Comparison of ENCODE assay signal across 8 mouse cellular contexts in the genomic region with DNA sequence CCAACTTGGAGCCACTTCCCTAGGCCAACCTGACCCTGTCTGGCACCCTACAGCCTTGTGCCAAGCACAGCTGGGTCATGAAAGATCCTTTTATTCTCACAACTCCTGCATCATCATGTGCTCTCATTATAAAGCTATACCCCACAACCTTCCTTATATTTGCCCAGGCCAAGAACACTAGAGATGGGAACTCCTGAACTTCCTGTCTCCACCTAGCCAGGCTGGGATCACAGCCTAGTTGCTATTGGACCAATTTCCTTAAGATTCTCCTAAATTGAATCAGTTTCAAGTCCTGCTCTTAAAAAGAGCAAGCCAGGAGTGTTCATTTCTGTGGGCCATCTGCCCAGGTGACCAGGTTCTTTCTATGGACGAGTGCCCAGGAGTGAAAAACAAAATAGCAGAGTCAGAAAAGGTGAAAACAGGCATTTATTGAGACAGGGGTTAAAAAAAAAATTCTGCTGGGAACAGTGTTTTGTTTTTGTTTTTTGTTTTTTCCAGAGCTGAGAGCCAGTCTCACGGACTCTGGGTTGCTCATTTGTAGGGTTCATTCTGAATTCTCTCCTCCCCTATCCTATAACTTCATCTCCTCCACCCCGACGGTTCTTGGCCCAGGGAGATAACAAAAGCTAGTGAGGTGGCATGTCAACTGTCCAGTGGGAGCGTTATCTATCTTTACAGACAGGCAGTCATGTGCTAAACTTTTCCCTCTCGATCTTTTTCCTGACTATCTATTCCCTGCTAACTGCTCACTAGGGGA. TPM values are rescaled to one million over a fixed set of nuclear protein-coding genes. Genes with fewer than 3 reads are reported as not detected.
DNase-seq lines count a peak whose midpoint lies in the region; ATAC-seq and TF ChIP-seq lines count a peak whose summit lies in the region.

No protein-coding gene starts in this region.

- no peak for DNase-seq in heart, adult 11 months
- peak; percentile 89 for DNase-seq in MEL (ENCODE audit: low read depth, low spot score)
- DNase-seq in liver, embryonic 11.5 days (ENCODE audit: low spot score): no peak
- no peak for DNase-seq in layer of hippocampus, postnatal 14 days (ENCODE audit: low spot score in 2 of 2)
- DNase-seq in frontal cortex, postnatal 36 days (ENCODE audit: low spot score in 2 of 2): no peak

- no peak for TF ChIP-seq CTCF in MEL (IDR thresholded peaks at IDR 0.05 in 2 of 3, conservative IDR thresholded peaks at IDR 0.05 in 1 of 3; ENCODE audit: control insufficient read depth in 1 of 3, insufficient read depth in 1 of 3, low read depth in 2 of 3, low read length in 3 of 3, poor library complexity in 1 of 3, severe bottlenecking in 1 of 3)

- no peaks in the 10 kb centered on the region for H3K27me3 ChIP-seq in heart, embryonic 15.5 days
- H3K27me3 ChIP-seq in MEL (ENCODE audit: control insufficient read depth in 1 of 2, insufficient read depth in 2 of 2, low read length in 2 of 2): no peaks in the 10 kb centered on the region
- H3K27me3 ChIP-seq in forebrain, embryonic 12.5 days: no peaks in the 10 kb centered on the region
- no peaks in the 10 kb centered on the region for H3K27me3 ChIP-seq in liver, embryonic 11.5 days (replicated peaks; ENCODE audit: control insufficient read depth, insufficient read depth, low read length)
- no peaks in the 10 kb centered on the region for H3K27me3 ChIP-seq in stomach, embryonic 16.5 days (ENCODE audit: control insufficient read depth, insufficient read depth, low read length)

- no peak; a peak in 1 of 4 replicates for TF ChIP-seq POLR2A in MEL (IDR thresholded peaks at IDR 0.05; ENCODE audit: control insufficient read depth in 1 of 2, insufficient read depth in 1 of 2, low read depth in 1 of 2, low read length in 2 of 2, poor library complexity in 1 of 2)

- H3K9ac ChIP-seq in heart, embryonic 15.5 days: peak overlapping the region; percentile 74
- H3K9ac ChIP-seq in MEL (ENCODE audit: control insufficient read depth, low read depth, low read length, poor library complexity, severe bottlenecking): peak overlapping the region; percentile 90
- peak overlapping the region; percentile 93 for H3K9ac ChIP-seq in forebrain, embryonic 12.5 days
- peak overlapping the region; percentile 90 for H3K9ac ChIP-seq in liver, embryonic 11.5 days (ENCODE audit: low read depth, low read length)
- peak overlapping the region; percentile 93 for H3K9ac ChIP-seq in stomach, embryonic 16.5 days (ENCODE audit: low read length)

- 8% methylated on average over 6 of the region's 6 CpGs for WGBS in heart, embryonic 15.5 days
- 14% methylated on average over 6 of the region's 6 CpGs for WGBS in forebrain, embryonic 12.5 days
- WGBS in liver, embryonic 11.5 days: 7% methylated on average over 6 of the region's 6 CpGs
- 8% methylated on average over 6 of the region's 6 CpGs for WGBS in stomach, embryonic 16.5 days

- TF ChIP-seq RAD21 in MEL (IDR thresholded peaks at IDR 0.05; ENCODE audit: low read depth, low read length): no peak

- no peaks in the 10 kb centered on the region for H3K36me3 ChIP-seq in heart, embryonic 15.5 days
- H3K36me3 ChIP-seq in MEL (ENCODE audit: control insufficient read depth in 1 of 2, insufficient read depth in 2 of 2, low read length in 2 of 2): peaks cover 0 to 44% of the 10 kb centered on the region in 2 experiments; a peak in 2 of 4 replicates
- H3K36me3 ChIP-seq in forebrain, embryonic 12.5 days (replicated peaks): no peaks in the 10 kb centered on the region
- no peaks in the 10 kb centered on the region for H3K36me3 ChIP-seq in liver, embryonic 11.5 days (ENCODE audit: control insufficient read depth, insufficient read depth, low read length)
- no peaks in the 10 kb centered on the region for H3K36me3 ChIP-seq in stomach, embryonic 16.5 days (ENCODE audit: control insufficient read depth, insufficient read depth, low read length)

- no peaks in the 10 kb centered on the region for H3K9me3 ChIP-seq in heart, embryonic 15.5 days (replicated peaks)
- H3K9me3 ChIP-seq in MEL (replicated peaks; ENCODE audit: insufficient read depth, low read length): no peaks in the 10 kb centered on the region
- no peaks in the 10 kb centered on the region for H3K9me3 ChIP-seq in forebrain, embryonic 12.5 days
- H3K9me3 ChIP-seq in liver, embryonic 11.5 days (ENCODE audit: control insufficient read depth, low read length): no peaks in the 10 kb centered on the region
- H3K9me3 ChIP-seq in stomach, embryonic 16.5 days (replicated peaks; ENCODE audit: control insufficient read depth, low read length): no peaks in the 10 kb centered on the region

- H3K4me1 ChIP-seq in heart, embryonic 15.5 days (replicated peaks): peaks cover 25% of the 10 kb centered on the region
- H3K4me1 ChIP-seq in MEL (ENCODE audit: control insufficient read depth in 1 of 2, insufficient read depth in 2 of 2, low read length in 2 of 2): peaks cover 27 to 41% of the 10 kb centered on the region in 2 experiments
- peaks cover 19% of the 10 kb centered on the region for H3K4me1 ChIP-seq in forebrain, embryonic 12.5 days
- H3K4me1 ChIP-seq in liver, embryonic 11.5 days (replicated peaks; ENCODE audit: control insufficient read depth, insufficient read depth, low read length): peaks cover 36% of the 10 kb centered on the region
- H3K4me1 ChIP-seq in stomach, embryonic 16.5 days (ENCODE audit: control insufficient read depth, insufficient read depth, low read length): peaks cover 21% of the 10 kb centered on the region

- peaks cover 40% of the 10 kb centered on the region for H3K79me2 ChIP-seq in MEL (ENCODE audit: control insufficient read depth, insufficient read depth, low read length, poor library complexity)

- no peak for ATAC-seq in heart, embryonic 15.5 days (replicated peaks; ENCODE audit: insufficient number of reproducible peaks, insufficient read depth, low FRiP score, low read depth)
- no peak for ATAC-seq in forebrain, embryonic 12.5 days (ENCODE audit: low FRiP score)
- peak; percentile 85 for ATAC-seq in liver, embryonic 11.5 days (replicated peaks; ENCODE audit: low FRiP score)
- ATAC-seq in stomach, embryonic 16.5 days (ENCODE audit: insufficient read depth, low FRiP score): peak; percentile 27

- H3K4me3 ChIP-seq in heart, embryonic 15.5 days: peak overlapping the region; percentile 71
- peak overlapping the region; percentile 71 to 78 for H3K4me3 ChIP-seq in MEL (ENCODE audit: control insufficient read depth in 1 of 2, insufficient read depth in 1 of 2, low read depth in 2 of 2, low read length in 2 of 2)
- H3K4me3 ChIP-seq in forebrain, embryonic 12.5 days (replicated peaks): peak overlapping the region; percentile 93
- peak overlapping the region; percentile 89 for H3K4me3 ChIP-seq in liver, embryonic 11.5 days (ENCODE audit: low read depth, low read length)
- H3K4me3 ChIP-seq in stomach, embryonic 16.5 days (replicated peaks; ENCODE audit: low read length): peak overlapping the region; percentile 93

- H3K4me2 ChIP-seq in heart, embryonic 15.5 days: peak overlapping the region; percentile 76
- peak overlapping the region; percentile 65 for H3K4me2 ChIP-seq in forebrain, embryonic 12.5 days
- peak overlapping the region; percentile 79 for H3K4me2 ChIP-seq in liver, embryonic 11.5 days
- peak overlapping the region; percentile 80 for H3K4me2 ChIP-seq in stomach, embryonic 16.5 days (ENCODE audit: low read depth, low read length)

- peak overlapping the region; percentile 96 for H3K27ac ChIP-seq in heart, embryonic 15.5 days
- H3K27ac ChIP-seq in MEL (ENCODE audit: control insufficient read depth, low read depth, low read length): peak overlapping the region; percentile 99
- peak overlapping the region; percentile 87 for H3K27ac ChIP-seq in forebrain, embryonic 12.5 days
- peak overlapping the region; percentile 100 for H3K27ac ChIP-seq in liver, embryonic 11.5 days (ENCODE audit: low read depth, low read length)
- peak overlapping the region; percentile 96 for H3K27ac ChIP-seq in stomach, embryonic 16.5 days (ENCODE audit: low read length)

- peak; percentile 96 to 97 for TF ChIP-seq EP300 in MEL (IDR thresholded peaks at IDR 0.05; ENCODE audit: low read depth in 1 of 2, low read length in 2 of 2)

TF ChIP-seq in MEL, 35 proteins besides CTCF, POLR2A, EP300 and RAD21 (continues in another document):
- TF ChIP-seq HCFC1 (IDR thresholded peaks at IDR 0.05; ENCODE audit: low read depth, low read length): no peak
- no peak; the same call in 1 of the 2 replicates for TF ChIP-seq ELF1 (IDR thresholded peaks at IDR 0.05; ENCODE audit: low read depth, low read length)

RNA-seq across cellular contexts. Expression of gene Rabgef1, which starts 0.8 kb away (rescaled TPM):
- 19.3 and 19.9 TPM in 2 replicates for polyA plus RNA-seq in heart, embryonic 15.5 days (2015; fragmentation: Nextera tagmentation; extraction: Ambion mirVana)
- total RNA-seq in MEL (2012; rRNA removed): 24.3 and 25.8 TPM in 2 replicates
- polyA plus RNA-seq in MEL (2012; ENCODE audit: insufficient read depth in 1 of 2, insufficient read length in 2 of 2, low read depth in 1 of 2, low replicate concordance in 2 of 2, missing spikeins in 1 of 2): 10 to 100 TPM in 1 of 2 experiments, not detected in 1; 35.1 TPM
- polyA plus RNA-seq in forebrain, embryonic 12.5 days (2016; fragmentation: Nextera tagmentation; extraction: Ambion mirVana): 30.7 and 31.5 TPM in 2 replicates
- 39.6 and 41.1 TPM in 2 replicates for polyA plus RNA-seq in liver, embryonic 11.5 days (2014; fragmentation: Nextera tagmentation; extraction: Ambion mirVana)
- polyA plus RNA-seq in stomach, embryonic 16.5 days (2015; fragmentation: Nextera tagmentation; extraction: Ambion mirVana): 34.5 and 38.8 TPM in 2 replicates
- total RNA-seq in layer of hippocampus, postnatal 14 days (2021): 10 to 100 TPM; 34.3 to 38.7 TPM

RNA-seq across cellular contexts. Expression of gene Kctd7, which starts 26.2 kb away (rescaled TPM):
- polyA plus RNA-seq in heart, embryonic 15.5 days (2015; fragmentation: Nextera tagmentation; extraction: Ambion mirVana): 4.1 and 5.8 TPM in 2 replicates
- 6.4 and 7.0 TPM in 2 replicates for total RNA-seq in MEL (2012; rRNA removed)
- 1 to 10 TPM in 1 of 2 experiments, not detected in 1; 5.8 TPM for polyA plus RNA-seq in MEL (2012; ENCODE audit: insufficient read depth in 1 of 2, insufficient read length in 2 of 2, low read depth in 1 of 2, low replicate concordance in 2 of 2, missing spikeins in 1 of 2)
- polyA plus RNA-seq in forebrain, embryonic 12.5 days (2016; fragmentation: Nextera tagmentation; extraction: Ambion mirVana): 7.5 and 7.7 TPM in 2 replicates
- polyA plus RNA-seq in liver, embryonic 11.5 days (2014; fragmentation: Nextera tagmentation; extraction: Ambion mirVana): 8.5 TPM in 2 replicates
- 5.5 and 5.7 TPM in 2 replicates for polyA plus RNA-seq in stomach, embryonic 16.5 days (2015; fragmentation: Nextera tagmentation; extraction: Ambion mirVana)
- total RNA-seq in layer of hippocampus, postnatal 14 days (2021): 10 to 100 TPM; 11.5 to 13.3 TPM

RNA-seq across cellular contexts. Expression of gene Tmem248, which starts 46.0 kb away (rescaled TPM):
- polyA plus RNA-seq in heart, embryonic 15.5 days (2015; fragmentation: Nextera tagmentation; extraction: Ambion mirVana): 23.0 and 24.2 TPM in 2 replicates
- 50.5 and 58.2 TPM in 2 replicates for total RNA-seq in MEL (2012; rRNA removed)
- 10 to 100 TPM in 1 of 2 experiments, not detected in 1; 55.5 TPM for polyA plus RNA-seq in MEL (2012; ENCODE audit: insufficient read depth in 1 of 2, insufficient read length in 2 of 2, low read depth in 1 of 2, low replicate concordance in 2 of 2, missing spikeins in 1 of 2)
- 29.2 and 30.1 TPM in 2 replicates for polyA plus RNA-seq in forebrain, embryonic 12.5 days (2016; fragmentation: Nextera tagmentation; extraction: Ambion mirVana)
- 43.3 and 49.0 TPM in 2 replicates for polyA plus RNA-seq in liver, embryonic 11.5 days (2014; fragmentation: Nextera tagmentation; extraction: Ambion mirVana)
- polyA plus RNA-seq in stomach, embryonic 16.5 days (2015; fragmentation: Nextera tagmentation; extraction: Ambion mirVana): 31.8 and 36.6 TPM in 2 replicates
- total RNA-seq in layer of hippocampus, postnatal 14 days (2021): 10 to 100 TPM; 32.5 to 32.6 TPM

Comparison
In these comparisons a context has a peak if more than half of its experiments do, and no peak if none do; other contexts are left out.
1. ATAC-seq: peak in liver, embryonic 11.5 days (single experiment) and stomach, embryonic 16.5 days (single experiment); none in heart, embryonic 15.5 days (single experiment) and forebrain, embryonic 12.5 days (single experiment).
2. Peak in every context shown above with its lines, with median percentiles within 50 percentile points of each other: H3K27ac ChIP-seq, H3K4me2 ChIP-seq, H3K4me3 ChIP-seq and H3K9ac ChIP-seq.